Mouse (Mus musculus) erythroblast, embryonic 14.5 days (primary cell): Measurements from ENCODE around the gene Ric1.

Experiments
- GATA1 ChIP-seq: IDR thresholded peaks from 2 replicates; pipeline ENCODE4 v1.6.1; 2012; ENCODE audit warnings: low read length, inconsistent platforms, mixed read lengths
- TAL1 ChIP-seq: IDR thresholded peaks from 3 replicates; pipeline ENCODE4 v1.6.1; 2012; ENCODE audit warnings: low read length, inconsistent platforms, mixed read lengths

GRCm38 (mm10) chr19:29491467-29491866, 30.6 kb upstream of the Ric1 start:
- TF ChIP-seq GATA1 (no peak), TAL1 (no peak)
